Mouse (Mus musculus) midbrain, embryonic 16.5 days (tissue): ENCODE data around the gene Yipf6. TPM values are rescaled to one million over a fixed set of nuclear protein-coding genes. Genes with fewer than 3 reads are reported as not detected.
A peak's percentile ranks its signal among the peaks of the same experiment; 100 is the strongest.
"Not testable (repeated sequence)": the region's sequence is repeated elsewhere in the genome, so short reads cannot be mapped to it uniquely, and the experiment has no call there.

Experiments
- ATAC-seq: fragments of 200-750 bp; cut with Nextera tagmentation; 2 replicates; pipeline ENCODE4 v1.8.0; 2017; ENCODE audit warnings: moderate TSS enrichment
- H3K27ac ChIP-seq: fragments of 300-500 bp; sonication (generic); 2 replicates; pipeline ENCODE4 v1.5.1; 2014; ENCODE audit warnings: mild to moderate bottlenecking, low read length, mixed read lengths
- H3K27me3 ChIP-seq: fragments of 300-500 bp; sonication (generic); 2 replicates; pipeline ENCODE4 v1.6.1; 2014; ENCODE audit warnings: low read depth, low read length, mixed read lengths; ENCODE audit not compliant: control insufficient read depth, insufficient read depth
- H3K36me3 ChIP-seq: fragments of 300-500 bp; sonication (generic); 2 replicates; pipeline ENCODE4 v1.6.1; 2014; ENCODE audit warnings: mild to moderate bottlenecking, low read length, moderate library complexity, mixed read lengths; ENCODE audit not compliant: control insufficient read depth, insufficient read depth
- H3K4me1 ChIP-seq: fragments of 300-500 bp; sonication (generic); 2 replicates; pipeline ENCODE4 v1.6.1; 2014; ENCODE audit warnings: mild to moderate bottlenecking, low read length, mixed read lengths; ENCODE audit not compliant: control insufficient read depth, insufficient read depth
- H3K4me2 ChIP-seq: fragments of 300-500 bp; sonication (generic); 2 replicates; pipeline ENCODE4 v1.6.1; 2014; ENCODE audit warnings: mild to moderate bottlenecking, low read length, mixed read lengths
- H3K4me3 ChIP-seq: fragments of 300-500 bp; sonication (generic); 2 replicates; pipeline ENCODE4 v1.5.1; 2014; ENCODE audit warnings: low read depth, mild to moderate bottlenecking, low read length, moderate library complexity, mixed read lengths
- H3K9ac ChIP-seq: fragments of 300-500 bp; sonication (generic); 2 replicates; pipeline ENCODE4 v1.6.1; 2014; ENCODE audit warnings: low read depth, low read length, mixed read lengths
- H3K9me3 ChIP-seq: fragments of 300-500 bp; sonication (generic); replicated peaks from 2 replicates; pipeline ENCODE4 v1.6.1; 2014; ENCODE audit warnings: mild to moderate bottlenecking, low read length, mixed read lengths; ENCODE audit not compliant: control insufficient read depth, poor library complexity, severe bottlenecking
- WGBS: fragments of 180-500 bp; shearing (Covaris S2); extraction: QIAGEN DNeasy Blood & Tissue Kit; methylation state at CpG from one replicate; pipeline ENCODE4 v1.1.7; 2014; 5-methylcytosine and 5-hydroxymethylcytosine counted together
- polyA plus RNA-seq: library from polyadenylated mRNA; unstranded; fragments of >200 nt; fragmentation: Nextera tagmentation; extraction: Ambion mirVana; gene quantifications from 2 replicates; pipeline ENCODE4 v1.2.1, GENCODE M21; 2015

The Yipf6 gene
- polyA plus RNA-seq, 1 experiment from 2014 or later, result 18.6 TPM

DNA sequence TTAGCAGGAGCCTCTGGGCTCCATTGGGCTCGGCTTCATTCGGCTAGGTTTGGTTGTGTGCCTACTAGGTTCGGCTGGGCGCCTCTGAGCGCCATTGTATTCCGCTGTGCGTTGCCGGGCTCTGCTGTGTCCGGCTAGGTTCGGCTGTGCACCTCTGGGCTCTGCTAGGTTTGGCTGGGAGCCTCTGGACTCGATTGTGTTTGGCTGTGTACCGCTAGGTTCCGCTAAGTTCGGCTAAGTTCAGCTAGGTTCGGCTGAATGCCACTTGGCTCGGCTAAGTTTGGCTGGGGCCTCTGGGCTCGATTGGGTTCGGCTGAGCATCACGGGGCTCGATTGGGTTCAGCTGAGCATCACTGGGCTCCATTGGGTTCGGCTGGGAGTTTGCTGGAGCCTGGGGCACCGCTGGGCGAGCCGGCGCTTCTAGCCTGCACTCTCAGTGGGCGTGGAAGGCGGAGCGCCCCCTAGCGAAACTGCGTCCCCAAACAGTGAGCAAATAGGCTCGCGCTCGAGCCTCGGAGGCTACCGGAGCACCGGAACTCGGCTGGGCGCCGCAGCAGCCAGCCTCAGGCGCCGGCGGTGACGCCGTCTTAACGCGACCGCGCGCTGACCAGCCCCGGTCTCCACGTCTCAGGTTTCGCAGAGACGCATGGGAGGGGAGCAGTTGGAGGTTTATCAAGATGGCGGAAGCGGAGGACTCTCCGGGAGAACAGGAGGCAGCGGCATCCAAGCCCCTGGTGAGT, 1.6 kb downstream of the Yipf6 start:
- no peaks in the 10 kb centered on the region for H3K36me3 ChIP-seq
- H3K4me1 ChIP-seq, result peaks cover 9% of the 10 kb centered on the region
- H3K9ac ChIP-seq, result peak overlapping the region; percentile 70
- H3K27ac ChIP-seq, result peak overlapping the region; percentile 91
- ATAC-seq, result peak; percentile 83
- H3K4me3 ChIP-seq, result peak overlapping the region; percentile 56
- H3K27me3 ChIP-seq, result no peaks in the 10 kb centered on the region
- WGBS, result 22% methylated on average over 57 of the region's 57 CpGs
- H3K9me3 ChIP-seq, result no peaks in the 10 kb centered on the region
- H3K4me2 ChIP-seq, result peak overlapping the region; percentile 62

DNA sequence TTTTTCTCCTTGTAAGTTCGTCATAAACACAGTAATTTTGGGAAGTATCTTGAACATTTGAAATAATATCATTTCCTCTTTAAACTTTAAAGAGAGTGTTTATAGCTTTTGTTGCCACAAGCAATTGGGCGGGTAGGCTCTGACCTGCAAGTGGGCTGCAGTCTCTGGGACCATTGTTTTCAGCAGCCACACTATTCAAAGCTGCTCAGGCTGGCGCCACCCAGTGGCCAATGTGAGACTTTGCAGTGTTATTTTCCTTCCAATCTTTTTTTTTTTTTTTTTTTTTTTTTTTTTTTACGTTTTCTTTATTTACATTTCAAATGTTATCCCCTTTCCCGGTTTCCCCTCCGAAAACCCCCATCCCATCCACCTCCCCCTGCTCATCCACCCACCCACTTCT, 17.8 kb downstream of the Yipf6 start:
- H3K36me3 ChIP-seq, result no peaks in the 10 kb centered on the region
- no peaks in the 10 kb centered on the region for H3K27me3 ChIP-seq
- no peak for ATAC-seq
- no peak overlapping the region for H3K4me3 ChIP-seq
- no peaks in the 10 kb centered on the region for H3K9me3 ChIP-seq
- H3K4me1 ChIP-seq, result no peaks in the 10 kb centered on the region
- WGBS, result 22% methylated on average over 6 of the region's 6 CpGs
- no peak overlapping the region for H3K9ac ChIP-seq
- H3K27ac ChIP-seq, result no peak overlapping the region
- H3K4me2 ChIP-seq, result no peak overlapping the region

DNA sequence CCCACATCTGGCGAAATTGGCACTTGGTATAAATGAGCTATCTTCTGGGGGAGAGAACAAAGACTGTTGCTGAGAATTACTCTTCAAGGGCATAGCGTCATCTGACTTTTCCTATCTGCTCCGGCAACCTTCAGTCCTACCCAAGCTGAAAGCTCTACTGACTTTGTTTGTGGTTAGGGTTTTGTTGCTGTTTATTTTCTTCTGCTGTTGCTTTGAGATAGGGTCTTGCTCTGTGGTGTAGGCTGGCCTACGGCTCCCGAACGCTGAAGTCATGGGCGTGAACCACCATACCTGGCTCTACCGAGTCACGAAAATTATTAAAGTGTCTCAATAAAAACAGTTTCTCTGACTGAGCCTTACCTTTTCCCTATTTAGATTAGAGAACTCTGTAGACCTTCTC, 22.2 kb downstream of the Yipf6 start:
- H3K9me3 ChIP-seq, result no peaks in the 10 kb centered on the region
- ATAC-seq, result no peak
- H3K9ac ChIP-seq, result no peak overlapping the region
- no peak overlapping the region for H3K4me2 ChIP-seq
- WGBS, result 89% methylated on average over 9 of the region's 9 CpGs
- no peaks in the 10 kb centered on the region for H3K27me3 ChIP-seq
- no peak overlapping the region for H3K27ac ChIP-seq
- no peaks in the 10 kb centered on the region for H3K4me1 ChIP-seq
- H3K36me3 ChIP-seq, result no peaks in the 10 kb centered on the region
- H3K4me3 ChIP-seq, result no peak overlapping the region

DNA sequence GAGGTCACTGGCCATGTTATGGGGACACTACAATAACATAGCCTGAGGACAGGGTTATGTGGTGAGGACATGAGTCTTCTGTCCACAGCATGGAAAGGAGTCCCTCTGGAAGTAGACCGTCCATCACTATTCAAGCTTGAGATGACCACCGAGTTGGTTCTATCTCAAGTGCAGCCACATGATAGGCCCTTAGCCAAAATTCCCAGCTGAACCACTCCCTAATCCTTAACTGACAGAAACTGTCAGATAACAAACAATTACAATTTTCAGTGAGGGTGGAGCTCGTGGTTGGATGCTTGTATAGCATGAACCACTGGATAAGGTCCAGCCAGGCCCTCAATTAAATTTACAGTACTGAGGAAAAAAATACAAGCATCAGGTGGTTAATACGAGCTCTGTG, 22.9 kb downstream of the Yipf6 start:
- Histone ChIP-seq H3K36me3 (no peaks in the 10 kb centered on the region), H3K4me1 (no peaks in the 10 kb centered on the region), H3K27me3 (no peaks in the 10 kb centered on the region), H3K9ac (no peak overlapping the region), H3K27ac (no peak overlapping the region), H3K4me2 (no peak overlapping the region), H3K9me3 (no peaks in the 10 kb centered on the region), H3K4me3 (no peak overlapping the region)
- WGBS, result 81% methylated on average over 4 of the region's 4 CpGs
- no peak for ATAC-seq

DNA sequence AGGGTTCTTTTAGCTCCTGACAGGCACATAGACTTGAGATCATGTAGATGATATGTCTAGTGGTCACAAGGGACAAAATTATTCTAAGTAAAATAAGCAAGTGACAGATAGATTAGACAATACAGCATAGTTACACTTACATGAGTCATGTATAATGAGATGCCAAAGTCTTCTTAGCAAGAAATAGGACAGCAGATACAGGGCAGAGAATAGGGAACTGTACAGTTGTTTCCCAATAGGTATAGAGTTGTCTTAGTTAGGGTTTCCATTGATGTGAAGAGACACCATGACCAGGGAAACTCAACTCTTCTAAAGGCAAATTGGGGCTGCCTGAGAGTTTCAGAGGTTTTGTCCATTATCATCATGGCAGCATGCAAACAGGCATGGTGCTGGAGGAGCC, 27.6 kb downstream of the Yipf6 start:
- Histone ChIP-seq H3K4me2 (no peak overlapping the region), H3K4me3 (no peak overlapping the region), H3K36me3 (no peaks in the 10 kb centered on the region), H3K27ac (no peak overlapping the region), H3K4me1 (no peaks in the 10 kb centered on the region), H3K9me3 (no peaks in the 10 kb centered on the region), H3K27me3 (no peaks in the 10 kb centered on the region), H3K9ac (no peak overlapping the region)
- ATAC-seq, result no peak

DNA sequence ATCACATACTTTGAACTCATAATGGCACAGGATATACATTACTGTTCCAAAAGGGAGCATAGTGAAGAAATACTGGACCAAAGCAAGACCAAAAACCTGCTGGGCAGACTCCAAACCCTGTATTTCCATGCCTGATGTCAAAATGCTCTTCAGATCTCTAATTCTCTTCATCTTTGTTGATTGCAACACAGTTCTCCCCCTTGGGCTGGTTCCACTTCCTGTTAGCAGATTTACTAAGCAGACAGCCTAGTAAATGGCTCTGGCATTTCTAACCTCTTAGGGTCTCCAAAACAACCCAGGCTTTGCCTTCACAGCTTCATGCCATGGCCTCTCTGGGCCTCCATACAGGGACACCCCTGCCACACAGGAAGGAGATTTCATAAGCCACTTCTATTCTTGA, 28.4 kb downstream of the Yipf6 start:
- no peak for ATAC-seq

DNA sequence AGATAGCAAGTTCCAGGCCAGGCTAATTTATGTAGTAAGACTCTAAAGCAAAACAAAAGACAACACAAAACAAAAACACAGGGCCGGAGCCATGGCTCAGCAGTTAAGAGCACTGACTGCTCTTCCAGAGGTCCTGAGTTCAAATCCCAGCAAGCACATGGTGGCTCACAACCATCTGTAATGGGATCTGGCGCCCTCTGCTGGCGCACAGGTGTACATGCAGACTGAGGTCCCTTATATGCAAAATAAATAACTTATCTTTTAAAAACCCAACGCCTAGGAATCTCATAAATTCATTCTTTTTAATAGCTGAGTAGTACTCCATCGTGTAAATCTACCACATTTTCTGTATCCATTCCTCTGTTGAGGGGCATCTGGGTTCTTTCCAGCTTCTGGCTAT, 50.5 kb downstream of the Yipf6 start:
- not testable (repeated sequence) for H3K27me3 ChIP-seq, H3K9ac ChIP-seq, H3K4me3 ChIP-seq, H3K9me3 ChIP-seq, ATAC-seq, H3K4me2 ChIP-seq, H3K4me1 ChIP-seq, H3K27ac ChIP-seq, H3K36me3 ChIP-seq
- WGBS, result 62% methylated on average over 5 of the region's 5 CpGs

More for the DNA sequence above, 28.4 kb downstream of the Yipf6 start:
- Histone ChIP-seq H3K4me1 (no peaks in the 10 kb centered on the region), H3K27ac (no peak overlapping the region), H3K9ac (no peak overlapping the region), H3K4me3 (no peak overlapping the region), H3K36me3 (no peaks in the 10 kb centered on the region), H3K4me2 (no peak overlapping the region), H3K27me3 (no peaks in the 10 kb centered on the region), H3K9me3 (no peaks in the 10 kb centered on the region)

DNA sequence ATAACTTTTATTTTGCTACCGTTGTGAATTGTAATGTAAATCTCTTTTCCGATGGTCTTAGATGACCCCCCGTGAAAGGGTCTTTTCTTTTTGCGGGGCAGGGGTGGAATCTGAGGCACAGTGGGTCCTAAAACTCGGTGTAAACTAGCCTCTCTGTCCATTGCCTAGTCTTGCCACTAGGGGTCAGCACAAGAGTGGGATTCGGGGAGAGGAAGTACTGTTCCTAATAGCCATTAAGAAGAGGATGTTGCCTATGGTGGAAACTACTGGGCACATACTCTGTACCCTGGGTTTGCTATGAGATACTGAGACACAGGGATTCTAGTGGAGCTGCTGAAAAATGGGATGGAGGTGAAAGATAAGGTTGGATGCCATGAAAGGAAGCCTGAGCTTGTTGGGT, 53.5 kb downstream of the Yipf6 start:
- Histone ChIP-seq H3K4me3 (no peak overlapping the region), H3K27me3 (no peaks in the 10 kb centered on the region), H3K4me2 (no peak overlapping the region), H3K9ac (no peak overlapping the region), H3K36me3 (no peaks in the 10 kb centered on the region), H3K9me3 (no peaks in the 10 kb centered on the region), H3K4me1 (no peaks in the 10 kb centered on the region), H3K27ac (no peak overlapping the region)
- no peak for ATAC-seq
- 45% methylated on average over 6 of the region's 6 CpGs for WGBS
